In genomic region chr17:46890843-46891594, GRCm38 (mm10) we compare ENCODE assay signal across 7 mouse cellular contexts. TPM values are rescaled to one million over a fixed set of nuclear protein-coding genes. Genes with fewer than 3 reads are reported as not detected.
A peak's percentile ranks its signal among the peaks of the same experiment; 100 is the strongest.
DNase-seq lines count a peak whose midpoint lies in the region; ATAC-seq and TF ChIP-seq lines count a peak whose summit lies in the region.

No protein-coding gene starts in this region.

- peak; percentile 51 for DNase-seq in MN1 (ENCODE audit: low spot score)
- DNase-seq in heart, postnatal 10 days = peak; percentile 53 to 56
- DNase-seq in left cerebral cortex, adult 8-10 months (ENCODE audit: low spot score in 2 of 2) = peak; percentile 53 to 60
- peak; percentile 14 to 34 for DNase-seq in spleen, adult 2 months (ENCODE audit: low read depth in 1 of 2, low spot score in 2 of 2)

- H3K36me3 ChIP-seq in macrophage (ENCODE audit: inconsistent target) = no peaks in the 10 kb centered on the region
- H3K36me3 ChIP-seq in spleen, adult 2 months (ENCODE audit: control insufficient read depth, insufficient read depth, low read length) = no peaks in the 10 kb centered on the region

- H3K79me2 ChIP-seq in macrophage (ENCODE audit: inconsistent target) = peaks cover 18% of the 10 kb centered on the region

- no peak for TF ChIP-seq CTCF in bone marrow, adult 2 months (IDR thresholded peaks at IDR 0.05; ENCODE audit: control insufficient read depth, insufficient read depth, low read length)
- no peak for TF ChIP-seq CTCF in spleen, adult 2 months (IDR thresholded peaks at IDR 0.05; ENCODE audit: extremely low read depth, insufficient read depth, insufficient read length, insufficient replicate concordance)

- H3K27me3 ChIP-seq in spleen, adult 2 months (ENCODE audit: control insufficient read depth, insufficient read depth, low read length) = no peaks in the 10 kb centered on the region

- 2% methylated on average over 64 of the region's 64 CpGs for WGBS in bone marrow, adult 2 months
- 3% methylated on average over 61 of the region's 64 CpGs for WGBS in macrophage (ENCODE audit: missing documents)
- 3% methylated on average over 63 of the region's 64 CpGs for WGBS in spleen, adult 2 months

- H3K27ac ChIP-seq in bone marrow, adult 2 months (ENCODE audit: control insufficient read depth, insufficient read depth, low read depth, low read length, poor library complexity) = peak overlapping the region; percentile 98
- H3K27ac ChIP-seq in macrophage = no peak overlapping the region
- peak overlapping the region; percentile 98 for H3K27ac ChIP-seq in spleen, adult 2 months (ENCODE audit: insufficient read depth, low read length)

- no peak for TF ChIP-seq POLR2A in bone marrow, adult 2 months (IDR thresholded peaks at IDR 0.05; ENCODE audit: borderline replicate concordance, control insufficient read depth, low read depth, low read length)
- TF ChIP-seq POLR2A in spleen, adult 2 months (IDR thresholded peaks at IDR 0.05; ENCODE audit: low read depth, low read length) = no peak

- ATAC-seq in erythroid progenitor cell, adult 5-6 weeks (replicated peaks; ENCODE audit: low FRiP score, poor library complexity, severe bottlenecking) = peak; percentile 41

- H3K4me1 ChIP-seq in bone marrow, adult 2 months (ENCODE audit: control insufficient read depth, insufficient read depth, low read length) = peaks cover 2% of the 10 kb centered on the region; the same call in 1 of the 2 replicates
- H3K4me1 ChIP-seq in spleen, adult 2 months (ENCODE audit: control insufficient read depth, insufficient read depth, insufficient read length) = peaks cover 10% of the 10 kb centered on the region

- intact Hi-C loops in heart, postnatal 10 days (cut with DNase I) = loop anchor here (1.0 kb wide), 1 partner anchor 35 kb away; no protein-coding TSS in a partner anchor

- peak overlapping the region; percentile 97 for H3K4me3 ChIP-seq in bone marrow, adult 2 months (replicated peaks; ENCODE audit: control insufficient read depth, low read depth, low read length)
- peak overlapping the region; percentile 47 for H3K4me3 ChIP-seq in macrophage (ENCODE audit: inconsistent target)
- peak overlapping the region; percentile 98 for H3K4me3 ChIP-seq in spleen, adult 2 months (ENCODE audit: extremely low read depth, insufficient read depth, insufficient read length)

RNA-seq across cellular contexts. Expression of gene Tbcc, which starts 0.5 kb away (rescaled TPM):
- polyA plus RNA-seq in bone marrow, adult 2 months (2011; ENCODE audit: insufficient read depth, insufficient read length, low replicate concordance, missing spikeins) = 11.8 and 24.5 TPM in 2 replicates
- total RNA-seq in erythroid progenitor cell, adult 5-6 weeks (2015; ENCODE audit: low replicate concordance) = 3.2 and 7.5 TPM in 2 replicates
- 1.1 and 2.7 TPM in 2 replicates for total RNA-seq in erythroid progenitor cell, adult 5-6 weeks (2017; ENCODE audit: low replicate concordance)
- total RNA-seq in heart, postnatal 10 days (2021) = 10 to 100 TPM; 21.1 to 24.0 TPM
- 10 to 100 TPM; 26.1 to 38.4 (median 32.5) TPM for total RNA-seq in left cerebral cortex, adult 8-10 months (2022)
- total RNA-seq in macrophage (2018; cell fraction: chromatin; rRNA removed) = 10 to 100 TPM in 5 of 26 experiments, 1 to 10 TPM in 20, not detected in 1; 2.5 to 15.6 (median 5.9) TPM
- total RNA-seq in macrophage (2018; cell fraction: cytosol; rRNA removed) = 10 to 100 TPM in 23 of 26 experiments, 1 to 10 TPM in 3; 8.5 to 19.6 (median 14.6) TPM
- total RNA-seq in macrophage (2018; cell fraction: nucleus; rRNA removed) = 10 to 100 TPM in 12 of 26 experiments, 1 to 10 TPM in 14; 4.0 to 19.1 (median 9.8) TPM
- polyA plus RNA-seq in macrophage (2018) = 6.2 to 17.0 TPM (median 13.3 TPM) in 3 replicates
- 17.2 and 21.3 TPM in 2 replicates for polyA plus RNA-seq in spleen, adult 2 months (2012; rRNA removed)

RNA-seq across cellular contexts. Expression of gene Prph2, which starts 19.2 kb away (rescaled TPM):
- not detected in 2 replicates for polyA plus RNA-seq in bone marrow, adult 2 months (2011; ENCODE audit: insufficient read depth, insufficient read length, low replicate concordance, missing spikeins)
- not detected in 2 replicates for total RNA-seq in erythroid progenitor cell, adult 5-6 weeks (2015; ENCODE audit: low replicate concordance)
- total RNA-seq in erythroid progenitor cell, adult 5-6 weeks (2017; ENCODE audit: low replicate concordance) = not detected in 2 replicates
- not detected for total RNA-seq in heart, postnatal 10 days (2021)
- total RNA-seq in left cerebral cortex, adult 8-10 months (2022) = under 1 TPM in 1 of 4 experiments, not detected in 3; 0.13 TPM
- not detected for total RNA-seq in macrophage (2018; cell fraction: chromatin; rRNA removed)
- total RNA-seq in macrophage (2018; cell fraction: cytosol; rRNA removed) = not detected
- not detected for total RNA-seq in macrophage (2018; cell fraction: nucleus; rRNA removed)
- not detected in 3 replicates for polyA plus RNA-seq in macrophage (2018)
- polyA plus RNA-seq in spleen, adult 2 months (2012; rRNA removed) = not detected in 2 replicates

RNA-seq across cellular contexts. Expression of gene Bicral, which starts 32.7 kb away (rescaled TPM):
- 3.7 and 16.0 TPM in 2 replicates for polyA plus RNA-seq in bone marrow, adult 2 months (2011; ENCODE audit: insufficient read depth, insufficient read length, low replicate concordance, missing spikeins)
- total RNA-seq in erythroid progenitor cell, adult 5-6 weeks (2015; ENCODE audit: low replicate concordance) = 28.8 and 64.6 TPM in 2 replicates
- total RNA-seq in erythroid progenitor cell, adult 5-6 weeks (2017; ENCODE audit: low replicate concordance) = 18.7 and 68.4 TPM in 2 replicates
- 10 to 100 TPM; 12.7 to 15.4 TPM for total RNA-seq in heart, postnatal 10 days (2021)
- 10 to 100 TPM; 54.4 to 63.1 (median 59.4) TPM for total RNA-seq in left cerebral cortex, adult 8-10 months (2022)
- 10 to 100 TPM in 25 of 26 experiments, 1 to 10 TPM in 1; 9.1 to 43.6 (median 25.7) TPM for total RNA-seq in macrophage (2018; cell fraction: chromatin; rRNA removed)
- total RNA-seq in macrophage (2018; cell fraction: cytosol; rRNA removed) = 10 to 100 TPM in 23 of 26 experiments, 1 to 10 TPM in 3; 5.6 to 21.0 (median 16.7) TPM
- 10 to 100 TPM in 21 of 26 experiments, 1 to 10 TPM in 5; 6.5 to 29.0 (median 19.3) TPM for total RNA-seq in macrophage (2018; cell fraction: nucleus; rRNA removed)
- 9.3 to 10.1 TPM (median 9.6 TPM) in 3 replicates for polyA plus RNA-seq in macrophage (2018)
- polyA plus RNA-seq in spleen, adult 2 months (2012; rRNA removed) = 14.4 and 14.5 TPM in 2 replicates

Comparison
In these comparisons a context has a peak if more than half of its experiments do, and no peak if none do; other contexts are left out.
1. H3K4me3 ChIP-seq: peak in every context shown above with its lines; median percentile 98 in spleen, adult 2 months; 97 in bone marrow, adult 2 months; 47 in macrophage.